Mouse (Mus musculus): Measurements from ENCODE around the gene Dnajc5. TPM values are rescaled to one million over a fixed set of nuclear protein-coding genes. Genes with fewer than 3 reads are reported as not detected.

Dnajc5 gene
- total RNA-seq, 2 experiments from 2014 or later = 84.7 to 88.0 TPM

- DNase-seq (ENCODE audit: low spot score in 2 of 2) = peak in 1 of 2 experiments; percentile 7
These were observed 67.5 kb downstream of the Dnajc5 start for GRCm38 (mm10) chr2:181587796-181588195.

- peak in 1 of 2 experiments; percentile 8 for DNase-seq (ENCODE audit: low spot score in 2 of 2)
These were observed 68.0 kb downstream of the Dnajc5 start for GRCm38 (mm10) chr2:181588229-181588780.

GRCm38 (mm10) chr2:181589011-181589731 lies 68.9 kb downstream of the Dnajc5 start:
- peak; percentile 8 to 15 for DNase-seq (ENCODE audit: low spot score in 2 of 2)

GRCm38 (mm10) chr2:181589732-181590105 lies 69.4 kb downstream of the Dnajc5 start:
- DNase-seq (ENCODE audit: low spot score in 2 of 2) = peak; percentile 7 to 19

GRCm38 (mm10) chr2:181590471-181590870 lies 70.2 kb downstream of the Dnajc5 start:
- DNase-seq (ENCODE audit: low spot score in 2 of 2) = peak; percentile 5 to 6

GRCm38 (mm10) chr2:181591528-181592085 lies 71.3 kb downstream of the Dnajc5 start, which contains the start of gene Prpf6:
Gene Prpf6 (plus strand): TSS chr2:181591868.
- peak in 1 of 2 experiments; percentile 7 for DNase-seq (ENCODE audit: low spot score in 2 of 2)

GRCm38 (mm10) chr2:181592231-181593041 lies 72.2 kb downstream of the Dnajc5 start, which contains the start of gene Zfp512b:
Gene Zfp512b (minus strand): TSS chr2:181592803.
- peak; percentile 65 to 75 for DNase-seq (ENCODE audit: low spot score in 2 of 2)

- DNase-seq (ENCODE audit: low spot score in 2 of 2) = peak in 1 of 2 experiments; percentile 48
These were observed 72.7 kb downstream of the Dnajc5 start for GRCm38 (mm10) chr2:181593042-181593421.

GRCm38 (mm10) chr2:181593937-181594336 lies 73.7 kb downstream of the Dnajc5 start:
- no peak for DNase-seq (ENCODE audit: low spot score in 2 of 2)

- no peak for DNase-seq (ENCODE audit: low spot score in 2 of 2)
These were observed 74.8 kb downstream of the Dnajc5 start for GRCm38 (mm10) chr2:181594946-181595696.

GRCm38 (mm10) chr2:181596221-181596960 lies 76.1 kb downstream of the Dnajc5 start:
- no peak for DNase-seq (ENCODE audit: low spot score in 2 of 2)

- no peak for DNase-seq (ENCODE audit: low spot score in 2 of 2)
These were observed 77.2 kb downstream of the Dnajc5 start for GRCm38 (mm10) chr2:181597378-181598061.

- DNase-seq (ENCODE audit: low spot score in 2 of 2) = peak in 1 of 2 experiments; percentile 32
These were observed 78.4 kb downstream of the Dnajc5 start, which contains the start of gene Samd10 for GRCm38 (mm10) chr2:181598454-181599351. Gene Samd10 (minus strand): TSS chr2:181599212.

- DNase-seq (ENCODE audit: low spot score in 2 of 2) = no peak
These were observed 80.0 kb downstream of the Dnajc5 start for GRCm38 (mm10) chr2:181600226-181600758.

GRCm38 (mm10) chr2:181600828-181601750 lies 80.8 kb downstream of the Dnajc5 start:
- DNase-seq (ENCODE audit: low spot score in 2 of 2) = peak; percentile 90 to 97

GRCm38 (mm10) chr2:181601751-181602145 lies 81.5 kb downstream of the Dnajc5 start:
- DNase-seq (ENCODE audit: low spot score in 2 of 2) = no peak

GRCm38 (mm10) chr2:181602367-181602766 lies 82.1 kb downstream of the Dnajc5 start:
- DNase-seq (ENCODE audit: low spot score in 2 of 2) = no peak

Measured in gastrocnemius, postnatal 4 days (tissue).